Mouse (Mus musculus) left cerebral cortex, adult 11 months (tissue): ENCODE results near the gene Hnf1b.

Source experiments
- DNase-seq: peaks from one replicate; pipeline ENCODE4 v3.0.0; 2022; ENCODE audit warnings: low spot score

The Hnf1b gene

GRCm38 (mm10) chr11:83853221-83853792 is 3.4 kb downstream of the Hnf1b start:
- DNase-seq = no peak

- no peak for DNase-seq
Observed at GRCm38 (mm10) chr11:83854091-83854490, 4.2 kb downstream of the Hnf1b start.

GRCm38 (mm10) chr11:83854707-83855106 is 4.8 kb downstream of the Hnf1b start:
- no peak for DNase-seq

- DNase-seq = no peak
Observed at GRCm38 (mm10) chr11:83857256-83857655, 7.4 kb downstream of the Hnf1b start.

GRCm38 (mm10) chr11:83865286-83865685 is 15.4 kb downstream of the Hnf1b start:
- no peak for DNase-seq

- no peak for DNase-seq
Observed at GRCm38 (mm10) chr11:83867571-83867970, 17.7 kb downstream of the Hnf1b start.

GRCm38 (mm10) chr11:83869147-83869546 is 19.3 kb downstream of the Hnf1b start:
- DNase-seq = no peak

- no peak for DNase-seq
Observed at GRCm38 (mm10) chr11:83869686-83870085, 19.8 kb downstream of the Hnf1b start.

- DNase-seq = peak; percentile 11
Observed at GRCm38 (mm10) chr11:83871780-83872554, 22.1 kb downstream of the Hnf1b start.

GRCm38 (mm10) chr11:83873509-83873908 is 23.6 kb downstream of the Hnf1b start:
- no peak for DNase-seq

- DNase-seq = no peak
Observed at GRCm38 (mm10) chr11:83876630-83877029, 26.8 kb downstream of the Hnf1b start.

- no peak for DNase-seq
Observed at GRCm38 (mm10) chr11:83877765-83878164, 27.9 kb downstream of the Hnf1b start.

GRCm38 (mm10) chr11:83878417-83878952 is 28.6 kb downstream of the Hnf1b start:
- DNase-seq = no peak

GRCm38 (mm10) chr11:83879130-83879529 is 29.3 kb downstream of the Hnf1b start:
- no peak for DNase-seq

GRCm38 (mm10) chr11:83881438-83881837 is 31.6 kb downstream of the Hnf1b start:
- no peak for DNase-seq

GRCm38 (mm10) chr11:83882552-83882951 is 32.7 kb downstream of the Hnf1b start:
- DNase-seq = no peak

GRCm38 (mm10) chr11:83883074-83883473 is 33.2 kb downstream of the Hnf1b start:
- DNase-seq = no peak

GRCm38 (mm10) chr11:83883812-83884211 is 33.9 kb downstream of the Hnf1b start:
- DNase-seq = no peak

- DNase-seq = no peak
Observed at GRCm38 (mm10) chr11:83885175-83885574, 35.3 kb downstream of the Hnf1b start.

GRCm38 (mm10) chr11:83886746-83887145 is 36.9 kb downstream of the Hnf1b start:
- DNase-seq = no peak

- no peak for DNase-seq
Observed at GRCm38 (mm10) chr11:83891366-83891765, 41.5 kb downstream of the Hnf1b start.

- DNase-seq = no peak
Observed at GRCm38 (mm10) chr11:83893325-83893724, 43.5 kb downstream of the Hnf1b start.
